Mouse (Mus musculus) testis, adult 2 months (tissue): Measurements from ENCODE around the gene Dgkz. TPM values are rescaled to one million over a fixed set of nuclear protein-coding genes. Genes with fewer than 3 reads are reported as not detected.

Experiments
- H3K27ac ChIP-seq: fragments of 200-500 bp; 2 replicates; pipeline ENCODE4 v1.5.1; 2012; ENCODE audit warnings: low read depth, low read length; ENCODE audit not compliant: control insufficient read depth, insufficient read depth
- H3K27me3 ChIP-seq: fragments of 200-500 bp; 2 replicates; pipeline ENCODE4 v1.6.1; 2012; ENCODE audit warnings: mild to moderate bottlenecking, low read length, moderate library complexity; ENCODE audit not compliant: control insufficient read depth, insufficient read depth
- H3K36me3 ChIP-seq: fragments of 200-500 bp; 2 replicates; pipeline ENCODE4 v1.6.1; 2012; ENCODE audit warnings: mild to moderate bottlenecking, low read length; ENCODE audit not compliant: control insufficient read depth, insufficient read depth
- H3K4me1 ChIP-seq: fragments of 200-500 bp; 2 replicates; pipeline ENCODE4 v1.6.1; 2012; ENCODE audit warnings: low read length; ENCODE audit not compliant: control insufficient read depth, insufficient read depth
- H3K4me3 ChIP-seq: fragments of 200-500 bp; 2 replicates; pipeline ENCODE4 v1.5.1; 2012; ENCODE audit warnings: low read depth, mild to moderate bottlenecking, low read length, moderate library complexity, mixed read lengths; ENCODE audit not compliant: control insufficient read depth
- CTCF ChIP-seq: fragments of 200-500 bp; IDR thresholded peaks from 2 replicates; pipeline ENCODE4 v1.5.1; 2012; ENCODE audit warnings: low read depth, mild to moderate bottlenecking, inconsistent platforms, low read length, moderate library complexity; ENCODE audit not compliant: control insufficient read depth, insufficient read depth, insufficient replicate concordance
- POLR2A ChIP-seq: fragments of 200-500 bp; IDR thresholded peaks from 2 replicates; pipeline ENCODE4 v1.6.1; 2012; ENCODE audit warnings: low read depth, mild to moderate bottlenecking, inconsistent platforms, low read length, moderate library complexity; ENCODE audit not compliant: control insufficient read depth
- polyA plus RNA-seq: library from polyadenylated mRNA; depleted of rRNA; stranded (reverse); fragments of >200 nt; gene quantifications from 2 replicates; pipeline ENCODE4 v1.2.3, GENCODE M21; 2012

Dgkz gene
- polyA plus RNA-seq, 1 experiment: 14.2 TPM

- TF ChIP-seq POLR2A: no peak
- TF ChIP-seq CTCF: no peak
- no peaks in the 10 kb centered on the region for H3K36me3 ChIP-seq
- H3K27ac ChIP-seq: no peak overlapping the region
- H3K27me3 ChIP-seq: no peaks in the 10 kb centered on the region
- H3K4me1 ChIP-seq: peaks cover 16% of the 10 kb centered on the region
- H3K4me3 ChIP-seq: peak overlapping the region; percentile 50
Measured at GRCm38 (mm10) chr2:91930761-91931291, 44.8 kb downstream of the Dgkz start.

- Histone ChIP-seq H3K4me3 (peak overlapping the region; percentile 39), H3K27ac (no peak overlapping the region), H3K4me1 (peaks cover 16% of the 10 kb centered on the region), H3K27me3 (no peaks in the 10 kb centered on the region), H3K36me3 (no peaks in the 10 kb centered on the region)
- TF ChIP-seq CTCF: peak; percentile 74; the same call in 1 of the 2 replicates
- no peak for TF ChIP-seq POLR2A
Measured at GRCm38 (mm10) chr2:91929936-91930335, 45.7 kb downstream of the Dgkz start.

DNA sequence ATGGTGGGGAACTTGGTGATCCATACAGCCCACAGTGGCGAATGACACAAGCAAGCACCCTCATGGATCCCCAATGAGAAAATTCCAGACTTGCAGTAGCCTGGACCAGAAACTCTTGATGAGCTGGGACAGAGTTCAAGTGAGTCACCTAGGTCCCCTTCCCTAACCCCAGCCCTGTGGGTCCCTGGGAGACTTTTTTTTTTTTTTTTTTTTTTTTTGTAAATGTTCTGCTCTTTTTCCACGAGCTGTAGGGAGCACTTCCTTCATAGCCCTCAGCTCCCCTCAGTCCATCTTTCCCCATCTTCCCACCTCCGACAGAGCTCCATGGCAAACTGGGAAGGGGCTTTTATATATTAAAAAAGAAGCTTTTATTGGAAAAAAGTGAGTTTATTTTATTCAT lies 46.2 kb downstream of the Dgkz start:
- Histone ChIP-seq H3K4me1 (peaks cover 16% of the 10 kb centered on the region), H3K27ac (no peak overlapping the region), H3K27me3 (no peaks in the 10 kb centered on the region), H3K36me3 (no peaks in the 10 kb centered on the region), H3K4me3 (no peak overlapping the region)
- TF ChIP-seq POLR2A (no peak), CTCF (no peak)

GRCm38 (mm10) chr2:91928534-91929350 lies 46.9 kb downstream of the Dgkz start:
- Histone ChIP-seq H3K4me3 (peak overlapping the region; percentile 66), H3K36me3 (no peaks in the 10 kb centered on the region), H3K4me1 (peaks cover 18% of the 10 kb centered on the region), H3K27ac (no peak overlapping the region), H3K27me3 (no peaks in the 10 kb centered on the region)
- no peak for TF ChIP-seq POLR2A
- TF ChIP-seq CTCF: no peak

DNA sequence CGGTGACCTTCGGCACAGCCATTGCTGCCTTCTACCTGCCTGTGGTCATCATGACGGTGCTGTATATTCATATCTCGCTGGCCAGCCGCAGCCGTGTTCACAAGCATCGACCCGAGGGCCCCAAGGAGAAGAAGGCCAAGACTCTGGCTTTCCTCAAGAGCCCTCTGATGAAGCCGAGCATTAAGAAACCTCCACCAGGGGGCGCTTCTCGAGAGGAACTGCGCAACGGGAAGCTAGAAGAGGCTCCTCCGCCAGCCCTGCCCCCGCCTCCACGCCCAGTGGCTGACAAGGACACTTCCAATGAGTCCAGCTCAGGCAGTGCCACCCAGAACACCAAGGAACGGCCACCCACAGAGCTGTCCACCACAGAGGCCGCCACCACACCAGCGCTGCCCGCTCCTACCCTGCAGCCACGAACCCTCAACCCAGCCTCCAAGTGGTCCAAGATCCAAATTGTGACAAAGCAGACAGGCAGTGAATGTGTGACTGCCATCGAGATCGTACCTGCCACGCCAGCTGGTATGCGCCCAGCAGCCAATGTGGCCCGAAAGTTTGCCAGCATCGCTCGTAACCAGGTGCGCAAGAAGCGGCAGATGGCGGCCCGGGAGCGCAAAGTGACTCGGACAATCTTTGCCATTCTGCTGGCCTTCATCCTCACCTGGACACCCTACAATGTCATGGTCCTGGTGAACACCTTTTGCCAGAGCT lies 47.7 kb downstream of the Dgkz start:
- Histone ChIP-seq H3K36me3 (no peaks in the 10 kb centered on the region), H3K4me3 (peak overlapping the region; percentile 66), H3K4me1 (peaks cover 23% of the 10 kb centered on the region)

GRCm38 (mm10) chr2:91926949-91927348 lies 48.7 kb downstream of the Dgkz start, which contains the start of gene Chrm4:
Chrm4 (plus strand) TSS chr2:91927249.
- no peak for TF ChIP-seq CTCF
- H3K27me3 ChIP-seq: peaks cover 2% of the 10 kb centered on the region; the same call in 1 of the 2 replicates
- peak within 1 kb of the TSS; percentile 66 for H3K4me3 ChIP-seq
- H3K4me1 ChIP-seq: peaks cover 27% of the 10 kb centered on the region
- no peaks in the 10 kb centered on the region for H3K36me3 ChIP-seq
- no peak within 1 kb of the TSS for H3K27ac ChIP-seq

More for the DNA sequence above, 47.7 kb downstream of the Dgkz start:
- TF ChIP-seq POLR2A: no peak
- peak; percentile 55 for TF ChIP-seq CTCF
- H3K27ac ChIP-seq: no peak overlapping the region
- H3K27me3 ChIP-seq: 0 out of 2 replicates have a peak, but pooled peaks cover 1% of the 10 kb centered on the region

DNA sequence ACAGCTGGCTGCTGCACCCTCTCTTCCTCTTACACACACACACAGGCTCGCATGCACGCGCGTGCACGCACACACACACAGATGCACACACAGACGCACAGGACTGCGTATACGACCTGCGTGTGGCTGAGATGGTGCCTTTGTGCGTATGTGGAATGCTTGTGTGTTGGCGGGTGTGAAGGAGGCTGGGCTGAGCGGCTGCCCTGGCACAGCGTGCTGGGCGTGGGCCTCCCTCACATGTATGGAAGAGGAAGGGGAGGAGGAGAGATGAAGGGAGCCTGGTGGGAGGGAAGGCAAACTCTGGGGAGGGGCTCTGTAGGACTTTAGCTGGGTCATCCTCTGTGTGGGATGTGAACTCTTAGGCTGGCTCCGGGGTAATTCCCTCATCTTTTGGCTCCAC lies 50.2 kb downstream of the Dgkz start:
- TF ChIP-seq CTCF: no peak
- no peak for TF ChIP-seq POLR2A
- H3K27ac ChIP-seq: no peak overlapping the region
- H3K4me3 ChIP-seq: no peak overlapping the region
- H3K36me3 ChIP-seq: no peaks in the 10 kb centered on the region
- peaks cover 24% of the 10 kb centered on the region for H3K4me1 ChIP-seq
- H3K27me3 ChIP-seq: peaks cover 2% of the 10 kb centered on the region; the same call in 1 of the 2 replicates
